Mouse (Mus musculus) heart, postnatal 0 days (tissue): Measurements from ENCODE around the gene Kcna1.

ENCODE experiments used
- CTCF ChIP-seq: IDR thresholded peaks from 2 replicates; pipeline ENCODE4 v1.5.1; 2016; ENCODE audit warnings: antibody characterized with exemption, control low read depth, low read depth
- EP300 ChIP-seq: IDR thresholded peaks from 2 replicates; pipeline ENCODE4 v1.6.1; 2016; ENCODE audit warnings: antibody characterized with exemption, low read depth

DNA sequence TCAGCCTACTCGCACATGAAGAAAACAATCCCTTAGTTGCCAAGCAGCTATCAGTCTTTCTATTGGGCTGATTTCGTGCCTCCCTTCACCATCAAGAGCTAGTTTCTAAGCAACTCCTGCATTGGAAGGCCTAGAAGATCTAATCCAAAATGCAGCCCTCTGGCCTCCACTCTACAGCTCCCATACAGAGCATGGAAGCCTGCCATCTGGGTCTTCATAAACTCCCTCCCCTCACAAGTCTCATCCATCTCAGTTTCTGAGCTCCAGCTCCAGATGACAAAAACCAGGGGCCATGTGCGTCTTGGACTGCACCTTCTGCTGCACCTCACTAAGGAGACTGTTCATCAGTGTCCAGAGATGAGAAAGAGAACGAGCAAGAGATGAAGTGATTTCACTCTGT lies 52.8 kb downstream of the Kcna1 start:
- TF ChIP-seq EP300 (no peak), CTCF (no peak)
